Mouse (Mus musculus) cerebellum, adult (tissue): Measurements from ENCODE around the gene Plg.

Experiments
- ATAC-seq: cut with Nextera tagmentation; 2 replicates; pipeline ENCODE4 v1.9.2; 2017; ENCODE audit warnings: mild to moderate bottlenecking, moderate library complexity, mixed read lengths; ENCODE audit not compliant: insufficient number of reproducible peaks, low FRiP score, low TSS enrichment

Gene Plg

GRCm38 (mm10) chr17:12451234-12451633 is 72.8 kb downstream of the Plg start:
- ATAC-seq: no peak

- ATAC-seq: no peak
Measured at GRCm38 (mm10) chr17:12452862-12453531, 74.6 kb downstream of the Plg start.

- no peak for ATAC-seq
Measured at GRCm38 (mm10) chr17:12453691-12454090, 75.3 kb downstream of the Plg start.

- no peak for ATAC-seq
Measured at GRCm38 (mm10) chr17:12455143-12455790, 76.9 kb downstream of the Plg start.

- ATAC-seq: no peak
Measured at GRCm38 (mm10) chr17:12461168-12461567, 82.8 kb downstream of the Plg start.

GRCm38 (mm10) chr17:12466501-12467000 is 88.1 kb downstream of the Plg start:
- no peak for ATAC-seq

GRCm38 (mm10) chr17:12467642-12468041 is 89.2 kb downstream of the Plg start:
- ATAC-seq: no peak

GRCm38 (mm10) chr17:12468745-12469144 is 90.3 kb downstream of the Plg start:
- no peak for ATAC-seq
